Comparison of ENCODE assay signal across 23 mouse cellular contexts in genomic region chr13:19824071-19824470, GRCm38 (mm10). TPM values are rescaled to one million over a fixed set of nuclear protein-coding genes. Genes with fewer than 3 reads are reported as not detected.
DNase-seq lines count a peak whose midpoint lies in the region.
"Had no signal": no experiment of that assay in that cellular context is flagged by ENCODE, and none has a peak within 500 bp of the region (broad histone marks: within the 10 kb centered on the region; RNA-seq: fewer than 3 reads in every experiment).

TSS of gene Gpr141 (minus strand) at chr13:19824257.

- no peaks in the 10 kb centered on the region for H3K9me3 ChIP-seq in megakaryocyte, embryonic 14.5 days
- H3K9me3 ChIP-seq: embryonic facial prominence, embryonic 12.5 days; forebrain, embryonic 15.5 days; intestine, embryonic 15.5 days; liver, embryonic 13.5 days; midbrain, embryonic 12.5 days; neural tube, embryonic 13.5 days had no signal

- no peaks in the 10 kb centered on the region for H3K27me3 ChIP-seq in megakaryocyte, embryonic 14.5 days (replicated peaks)
- H3K27me3 ChIP-seq: embryonic facial prominence, embryonic 12.5 days; forebrain, embryonic 15.5 days; intestine, embryonic 15.5 days; liver, embryonic 13.5 days; midbrain, embryonic 12.5 days; neural tube, embryonic 13.5 days; Patski had no signal

- no peaks in the 10 kb centered on the region for H3K36me3 ChIP-seq in megakaryocyte, embryonic 14.5 days (replicated peaks; ENCODE audit: low read length)
- H3K36me3 ChIP-seq: embryonic facial prominence, embryonic 12.5 days; forebrain, embryonic 15.5 days; intestine, embryonic 15.5 days; liver, embryonic 13.5 days; midbrain, embryonic 12.5 days; neural tube, embryonic 13.5 days had no signal

- H3K4me1 ChIP-seq in megakaryocyte, embryonic 14.5 days: peaks cover 7% of the 10 kb centered on the region; the same call in 1 of the 2 replicates
- H3K4me1 ChIP-seq: embryonic facial prominence, embryonic 12.5 days; forebrain, embryonic 15.5 days; intestine, embryonic 15.5 days; liver, embryonic 13.5 days; midbrain, embryonic 12.5 days; neural tube, embryonic 13.5 days had no signal

- peak within 1 kb of the TSS; percentile 48 for H3K4me3 ChIP-seq in megakaryocyte, embryonic 14.5 days (replicated peaks)
- H3K4me3 ChIP-seq: embryonic facial prominence, embryonic 12.5 days; erythroblast, embryonic 14.5 days; forebrain, embryonic 15.5 days; intestine, embryonic 15.5 days; liver, embryonic 13.5 days; midbrain, embryonic 12.5 days; neural tube, embryonic 13.5 days had no signal

- peak; percentile 7 for DNase-seq in lung, postnatal 36 days
- no peak for DNase-seq in lung, postnatal 25 days (ENCODE audit: low spot score)
- DNase-seq in c-Kit-positive CD71-positive TER-119-positive erythroid progenitor cells, embryonic 14.5 days (ENCODE audit: low spot score): peak; percentile 0
- DNase-seq in right cerebral cortex, postnatal 25 days: no peak
- no peak for DNase-seq in gastrocnemius, adult 18-20 months (ENCODE audit: low spot score)
- DNase-seq in left cerebral cortex, adult 11 months (ENCODE audit: low spot score): no peak
- DNase-seq: adrenal gland, postnatal 14 days; cerebellum, adult 8-10 months; heart, postnatal 10 days; kidney, postnatal 4 days; layer of hippocampus, adult 9-11 months; liver, embryonic 13.5 days; lung, postnatal 10 days; right cerebral cortex, postnatal 14 days had no signal

RNA-seq across cellular contexts. Expression of gene Gpr141, which starts in this region (rescaled TPM):
- 0.13 TPM in 1 of 2 replicates, not detected in the other for polyA plus RNA-seq in megakaryocyte, embryonic 14.5 days (2012; ENCODE audit: insufficient read depth, low replicate concordance)
- under 1 TPM in 1 of 2 experiments, not detected in 1; 0.12 TPM for total RNA-seq in gastrocnemius, adult 18-20 months (2021)
- polyA plus RNA-seq: activated CD4-positive, CD25-positive, alpha-beta regulatory T cell, adult 4 months; erythroblast, embryonic 14.5 days; midbrain, embryonic 12.5 days; Patski had no signal

Comparison
In these comparisons a context has a peak if more than half of its experiments do, and no peak if none do; other contexts are left out.
1. DNase-seq: peak in lung, postnatal 36 days (single experiment) and c-Kit-positive CD71-positive TER-119-positive erythroid progenitor cells, embryonic 14.5 days (single experiment); none in lung, postnatal 25 days (single experiment), right cerebral cortex, postnatal 25 days (single experiment), gastrocnemius, adult 18-20 months (single experiment) and left cerebral cortex, adult 11 months (single experiment).